11 mouse cellular contexts compared by ENCODE assay signal in genomic region chr2:167239262-167239661, GRCm38 (mm10). TPM values are rescaled to one million over a fixed set of nuclear protein-coding genes. Genes with fewer than 3 reads are reported as not detected.
DNase-seq lines count a peak whose midpoint lies in the region; ATAC-seq and TF ChIP-seq lines count a peak whose summit lies in the region.
"Had no signal": no experiment of that assay in that cellular context is flagged by ENCODE, and none has a peak within 500 bp of the region (broad histone marks: within the 10 kb centered on the region; RNA-seq: fewer than 3 reads in every experiment).

No protein-coding gene starts in this region.

- TF ChIP-seq CTCF in small intestine, adult 2 months (IDR thresholded peaks at IDR 0.05; ENCODE audit: extremely low read depth, insufficient read length, insufficient replicate concordance, low read depth, low read length) = no peak

- 0 out of 2 replicates have a peak, but pooled peaks cover 5% of the 10 kb centered on the region for H3K27me3 ChIP-seq in heart, embryonic 10.5 days (ENCODE audit: insufficient read depth, poor library complexity, severe bottlenecking)
- H3K27me3 ChIP-seq in lung, embryonic 15.5 days = peaks cover 4% of the 10 kb centered on the region; the same call in 1 of the 2 replicates
- H3K27me3 ChIP-seq in intestine, embryonic 14.5 days (replicated peaks; ENCODE audit: control insufficient read depth, insufficient read depth, low read length) = no peaks in the 10 kb centered on the region
- peaks cover 24% of the 10 kb centered on the region for H3K27me3 ChIP-seq in small intestine, adult 2 months (ENCODE audit: control insufficient read depth, insufficient read depth, low read length)

- no peak overlapping the region for H3K9ac ChIP-seq in lung, embryonic 15.5 days
- no peak overlapping the region for H3K9ac ChIP-seq in intestine, embryonic 14.5 days (ENCODE audit: low read length)

- peak overlapping the region; percentile 68 for H3K4me3 ChIP-seq in heart, embryonic 10.5 days
- peak overlapping the region; percentile 52 for H3K4me3 ChIP-seq in lung, embryonic 15.5 days
- peak overlapping the region; percentile 49 for H3K4me3 ChIP-seq in intestine, embryonic 14.5 days (ENCODE audit: low read depth, low read length)
- H3K4me3 ChIP-seq in small intestine, adult 2 months (ENCODE audit: low read depth, low read length) = no peak overlapping the region

- DNase-seq in heart, embryonic 10.5 days (ENCODE audit: low spot score) = no peak
- DNase-seq in heart, adult 11 months = no peak
- no peak for DNase-seq in lung, postnatal 4 days
- no peak for DNase-seq in intestine, embryonic 14.5 days (ENCODE audit: low spot score)
- DNase-seq in gastrocnemius, postnatal 25 days = no peak
- DNase-seq in spleen, adult 18-20 months = no peak
- DNase-seq: cerebellum, adult 11 months; right cerebral cortex, postnatal 14 days had no signal

- no peak for TF ChIP-seq POLR2A in small intestine, adult 2 months (IDR thresholded peaks at IDR 0.05; ENCODE audit: low read depth, low read length)

- whole genome bisulfite sequencing in heart, embryonic 10.5 days = 29% methylated on average over 12 of the region's 12 CpGs
- WGBS in lung, embryonic 15.5 days = 6% methylated on average over 12 of the region's 12 CpGs
- 16% methylated on average over 12 of the region's 12 CpGs for WGBS in intestine, embryonic 14.5 days
- WGBS in small intestine, adult 2 months = 32% methylated on average over 12 of the region's 12 CpGs

- peak overlapping the region; percentile 90 for H3K4me2 ChIP-seq in lung, embryonic 15.5 days
- peak overlapping the region; percentile 84 for H3K4me2 ChIP-seq in intestine, embryonic 14.5 days (ENCODE audit: low read length)

- H3K36me3 ChIP-seq in heart, embryonic 10.5 days = no peaks in the 10 kb centered on the region
- no peaks in the 10 kb centered on the region for H3K36me3 ChIP-seq in lung, embryonic 15.5 days
- no peaks in the 10 kb centered on the region for H3K36me3 ChIP-seq in intestine, embryonic 14.5 days (ENCODE audit: control insufficient read depth, insufficient read depth, low read length)
- H3K36me3 ChIP-seq in small intestine, adult 2 months (ENCODE audit: control insufficient read depth, insufficient read depth, low read length) = no peaks in the 10 kb centered on the region

- H3K9me3 ChIP-seq in heart, embryonic 10.5 days = no peaks in the 10 kb centered on the region
- H3K9me3 ChIP-seq in lung, embryonic 15.5 days = no peaks in the 10 kb centered on the region
- no peaks in the 10 kb centered on the region for H3K9me3 ChIP-seq in intestine, embryonic 14.5 days (ENCODE audit: control insufficient read depth, low read length)

- peaks cover 25% of the 10 kb centered on the region for H3K4me1 ChIP-seq in heart, embryonic 10.5 days
- peaks cover 22% of the 10 kb centered on the region for H3K4me1 ChIP-seq in lung, embryonic 15.5 days
- H3K4me1 ChIP-seq in intestine, embryonic 14.5 days (replicated peaks; ENCODE audit: control insufficient read depth, insufficient read depth, low read length) = peaks cover 13% of the 10 kb centered on the region; the same call in 1 of the 2 replicates
- H3K4me1 ChIP-seq in small intestine, adult 2 months (ENCODE audit: control insufficient read depth, insufficient read depth, insufficient read length, low read length) = no peaks in the 10 kb centered on the region; the same call in 1 of the 2 replicates

- peak overlapping the region; percentile 36; the same call in 1 of the 2 replicates for H3K27ac ChIP-seq in heart, embryonic 10.5 days
- H3K27ac ChIP-seq in lung, embryonic 15.5 days = no peak overlapping the region
- H3K27ac ChIP-seq in intestine, embryonic 14.5 days (ENCODE audit: low read depth) = 0 out of 2 replicates have a peak overlapping the region, but pooled peaks have one; percentile 14
- H3K27ac ChIP-seq in small intestine, adult 2 months (ENCODE audit: insufficient read depth, low read depth, low read length) = peak overlapping the region; percentile 34; the same call in 1 of the 2 replicates

- ATAC-seq in lung, embryonic 15.5 days (ENCODE audit: borderline replicate concordance, extremely low read depth, low FRiP score, low TSS enrichment) = no peak
- no peak for ATAC-seq in intestine, embryonic 14.5 days (replicated peaks; ENCODE audit: low FRiP score, low TSS enrichment, low read depth)

RNA-seq across cellular contexts. Expression of gene Ptgis, which starts 1.1 kb away (rescaled TPM):
- 16.3 and 21.4 TPM in 2 replicates for polyA plus RNA-seq in heart, embryonic 10.5 days (2016; fragmentation: Nextera tagmentation; extraction: Ambion mirVana)
- polyA plus RNA-seq in lung, embryonic 15.5 days (2015; fragmentation: Nextera tagmentation; extraction: Ambion mirVana) = 14.5 and 15.7 TPM in 2 replicates
- polyA plus RNA-seq in intestine, embryonic 14.5 days (2014; fragmentation: Nextera tagmentation; extraction: Ambion mirVana) = 15.1 and 17.3 TPM in 2 replicates
- polyA plus RNA-seq in small intestine, adult 2 months (2012; rRNA removed) = 3.2 and 5.2 TPM in 2 replicates
- total RNA-seq in gastrocnemius, postnatal 25 days (2021) = 1 to 10 TPM; 4.2 to 5.5 TPM
- total RNA-seq: megakaryocyte, adult 5-6 weeks had no signal

RNA-seq across cellular contexts. Expression of gene Kcnb1, which starts 49.3 kb away (rescaled TPM):
- 0.16 and 0.21 TPM in 2 replicates for polyA plus RNA-seq in heart, embryonic 10.5 days (2016; fragmentation: Nextera tagmentation; extraction: Ambion mirVana)
- 0.25 and 0.31 TPM in 2 replicates for polyA plus RNA-seq in lung, embryonic 15.5 days (2015; fragmentation: Nextera tagmentation; extraction: Ambion mirVana)
- 1.8 and 1.9 TPM in 2 replicates for polyA plus RNA-seq in intestine, embryonic 14.5 days (2014; fragmentation: Nextera tagmentation; extraction: Ambion mirVana)
- polyA plus RNA-seq in small intestine, adult 2 months (2012; rRNA removed) = 2.2 and 2.7 TPM in 2 replicates
- 10 to 100 TPM; 22.1 to 27.4 TPM for total RNA-seq in gastrocnemius, postnatal 25 days (2021)
